Mouse (Mus musculus) testis, adult 2 months (tissue): ENCODE results near the gene Gm10717. TPM values are rescaled to one million over a fixed set of nuclear protein-coding genes. Genes with fewer than 3 reads are reported as not detected.
"Not testable (repeated sequence)": the region's sequence is repeated elsewhere in the genome, so short reads cannot be mapped to it uniquely, and the experiment has no call there.

ENCODE experiments used
- H3K27ac ChIP-seq: fragments of 200-500 bp; 2 replicates; pipeline ENCODE4 v1.5.1; 2012; ENCODE audit warnings: low read depth, low read length; ENCODE audit not compliant: control insufficient read depth, insufficient read depth
- H3K27me3 ChIP-seq: fragments of 200-500 bp; 2 replicates; pipeline ENCODE4 v1.6.1; 2012; ENCODE audit warnings: mild to moderate bottlenecking, low read length, moderate library complexity; ENCODE audit not compliant: control insufficient read depth, insufficient read depth
- H3K36me3 ChIP-seq: fragments of 200-500 bp; 2 replicates; pipeline ENCODE4 v1.6.1; 2012; ENCODE audit warnings: mild to moderate bottlenecking, low read length; ENCODE audit not compliant: control insufficient read depth, insufficient read depth
- H3K4me1 ChIP-seq: fragments of 200-500 bp; 2 replicates; pipeline ENCODE4 v1.6.1; 2012; ENCODE audit warnings: low read length; ENCODE audit not compliant: control insufficient read depth, insufficient read depth
- H3K4me3 ChIP-seq: fragments of 200-500 bp; 2 replicates; pipeline ENCODE4 v1.5.1; 2012; ENCODE audit warnings: low read depth, mild to moderate bottlenecking, low read length, moderate library complexity, mixed read lengths; ENCODE audit not compliant: control insufficient read depth
- polyA plus RNA-seq: library from polyadenylated mRNA; depleted of rRNA; stranded (reverse); fragments of >200 nt; gene quantifications from 2 replicates; pipeline ENCODE4 v1.2.3, GENCODE M21; 2012; rRNA removed

The Gm10717 gene
- polyA plus RNA-seq, 1 experiment, result not detected

- H3K27ac ChIP-seq, result not testable (repeated sequence)
Measured at GRCm38 (mm10) chr9:3027200-3027599, 2.0 kb downstream of the Gm10717 start.

GRCm38 (mm10) chr9:3029276-3030000 lies 4.2 kb downstream of the Gm10717 start:
- H3K4me1 ChIP-seq, H3K27ac ChIP-seq, H3K4me3 ChIP-seq, H3K27me3 ChIP-seq, H3K36me3 ChIP-seq: not testable (repeated sequence)

More at GRCm38 (mm10) chr9:3027200-3027599, 2.0 kb downstream of the Gm10717 start:
- H3K27me3 ChIP-seq, H3K4me3 ChIP-seq, H3K4me1 ChIP-seq, H3K36me3 ChIP-seq: not testable (repeated sequence)

- H3K27me3 ChIP-seq, H3K27ac ChIP-seq, H3K4me1 ChIP-seq, H3K4me3 ChIP-seq, H3K36me3 ChIP-seq: not testable (repeated sequence)
Measured at GRCm38 (mm10) chr9:3030677-3031318, 5.6 kb downstream of the Gm10717 start.

DNA sequence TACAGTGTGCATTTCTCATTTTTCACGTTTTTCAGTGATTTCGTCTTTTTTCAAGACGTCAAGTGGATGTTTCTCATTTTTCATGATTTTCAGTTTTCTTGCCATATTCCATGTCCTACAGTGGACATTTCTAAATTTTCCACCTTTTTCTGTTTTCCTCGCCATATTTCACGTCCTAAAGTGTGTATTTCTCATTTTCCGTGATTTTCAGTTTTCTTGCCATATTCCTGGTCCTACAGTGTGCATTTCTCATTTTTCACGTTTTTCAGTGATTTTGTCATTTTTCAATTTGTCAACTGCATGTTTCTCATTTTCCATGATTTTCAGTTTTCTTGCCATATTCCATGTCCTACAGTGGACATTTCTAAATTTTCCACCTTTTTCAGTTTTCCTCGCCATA lies 9.1 kb downstream of the Gm10717 start, which contains the start of gene Gm17535:
Gene Gm17535, plus strand, starts transcription at position 301 of the 400 bp plus-strand sequence.
- not testable (repeated sequence) for H3K4me3 ChIP-seq, H3K27me3 ChIP-seq, H3K27ac ChIP-seq, H3K4me1 ChIP-seq, H3K36me3 ChIP-seq

- H3K4me1 ChIP-seq, H3K36me3 ChIP-seq, H3K27ac ChIP-seq, H3K27me3 ChIP-seq, H3K4me3 ChIP-seq: not testable (repeated sequence)
Measured at GRCm38 (mm10) chr9:3036577-3036976, 11.4 kb downstream of the Gm10717 start, which contains the start of gene Gm10715. Gene Gm10715, plus strand, starts transcription at chr9:3036877.

DNA sequence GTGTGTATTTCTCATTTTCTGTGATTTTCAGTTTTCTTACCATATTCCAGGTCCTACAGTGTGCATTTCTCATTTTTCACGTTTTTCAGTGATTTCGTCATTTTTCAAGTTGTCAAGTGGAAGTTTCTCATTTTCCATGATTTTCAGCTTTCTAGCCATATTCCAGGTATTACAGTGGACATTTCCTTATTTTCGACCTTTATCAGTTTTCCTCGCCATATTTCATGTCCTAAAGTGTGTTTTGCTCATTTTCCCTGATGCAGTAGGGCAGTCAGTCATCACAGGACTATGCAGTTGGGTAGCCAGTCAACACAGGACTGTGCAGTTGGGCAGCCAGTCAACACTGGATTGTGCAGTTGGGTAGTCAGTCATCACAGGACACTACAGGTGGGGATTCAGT lies 12.9 kb downstream of the Gm10717 start:
- not testable (repeated sequence) for H3K27ac ChIP-seq, H3K4me1 ChIP-seq, H3K36me3 ChIP-seq, H3K4me3 ChIP-seq, H3K27me3 ChIP-seq

Other genes with a start within 250 kb of the Gm10717 start
- gene Gm10722, start 24.5 kb upstream of the Gm10717 start, polyA plus RNA-seq, result not detected in 2 replicates
- gene Gm11168, start 22.1 kb upstream of the Gm10717 start, polyA plus RNA-seq, result not detected in 2 replicates
- not detected in 2 replicates for gene Gm10721, start 12.3 kb upstream of the Gm10717 start, polyA plus RNA-seq
- gene Gm10720, start 9.8 kb upstream of the Gm10717 start, polyA plus RNA-seq, result not detected in 2 replicates
- not detected in 2 replicates for gene Gm10719, start 8.0 kb upstream of the Gm10717 start, polyA plus RNA-seq
- gene Gm10718, start 1.9 kb upstream of the Gm10717 start, polyA plus RNA-seq, result 0.23 TPM in 1 of 2 replicates, not detected in the other
- not detected in 2 replicates for gene Gm17535, start 9.2 kb downstream of the Gm10717 start, polyA plus RNA-seq
- not detected in 2 replicates for gene Gm10715, start 11.5 kb downstream of the Gm10717 start, polyA plus RNA-seq